Mouse (Mus musculus) cortical plate, adult 2 months (tissue): Measurements from ENCODE around the gene Duxbl3.
"Not testable (repeated sequence)": the region's sequence is repeated elsewhere in the genome, so short reads cannot be mapped to it uniquely, and the experiment has no call there.

Source experiments
- CTCF ChIP-seq: fragments of 200-500 bp; IDR thresholded peaks from 2 replicates; pipeline ENCODE4 v1.5.1; 2011; ENCODE audit warnings: mild to moderate bottlenecking, control low read depth, low read length; ENCODE audit not compliant: insufficient read depth; ENCODE audit errors: extremely low read depth
- POLR2A ChIP-seq: fragments of 200-500 bp; IDR thresholded peaks from 2 replicates; pipeline ENCODE4 v1.6.1; 2011; ENCODE audit warnings: mild to moderate bottlenecking, low read length, control low read depth; ENCODE audit not compliant: insufficient read depth; ENCODE audit errors: extremely low read depth

- TF ChIP-seq CTCF, POLR2A: not testable (repeated sequence)
Observed at GRCm38 (mm10) chr14:26237183-26237582, 20.6 kb upstream of the Duxbl3 start.
